Mouse (Mus musculus) heart, adult 18-20 months (tissue): ENCODE results near the gene Arrdc1. TPM values are rescaled to one million over a fixed set of nuclear protein-coding genes. Genes with fewer than 3 reads are reported as not detected.

Experiments
- DNase-seq, 2 experiments: peaks; one replicate each; pipeline ENCODE4 v3.0.0; 2021 to 2022; ENCODE audit warnings: mixed read lengths in 1 of 2
- total RNA-seq, 2 experiments: library from RNA; stranded (reverse); gene quantifications; 2 replicates each; pipeline ENCODE4 v1.2.3; 2021

Arrdc1 gene
- total RNA-seq, 2 experiments from 2014 or later, result 3.1 to 5.6 TPM

- no peak for DNase-seq
Observed at GRCm38 (mm10) chr2:24925284-24925683, 9.8 kb downstream of the Arrdc1 start.

- no peak for DNase-seq
Observed at GRCm38 (mm10) chr2:24923561-24923960, 11.5 kb downstream of the Arrdc1 start.

GRCm38 (mm10) chr2:24919839-24920175 is 15.2 kb downstream of the Arrdc1 start:
- no peak for DNase-seq

GRCm38 (mm10) chr2:24918930-24919838 is 15.9 kb downstream of the Arrdc1 start, which contains the start of gene Ehmt1:
TSS of gene Ehmt1 (minus strand) at chr2:24919614.
- DNase-seq, result peak; percentile 93 to 96

GRCm38 (mm10) chr2:24914762-24915161 is 20.3 kb downstream of the Arrdc1 start:
- DNase-seq, result no peak

GRCm38 (mm10) chr2:24912589-24912988 is 22.5 kb downstream of the Arrdc1 start:
- no peak for DNase-seq

GRCm38 (mm10) chr2:24912189-24912588 is 22.9 kb downstream of the Arrdc1 start:
- no peak for DNase-seq

- no peak for DNase-seq
Observed at GRCm38 (mm10) chr2:24910481-24910880, 24.6 kb downstream of the Arrdc1 start.

- DNase-seq, result no peak
Observed at GRCm38 (mm10) chr2:24905653-24906155, 29.3 kb downstream of the Arrdc1 start.

GRCm38 (mm10) chr2:24904823-24905652 is 30.0 kb downstream of the Arrdc1 start:
- no peak for DNase-seq

GRCm38 (mm10) chr2:24902999-24903398 is 32.1 kb downstream of the Arrdc1 start:
- DNase-seq, result no peak

- DNase-seq, result no peak
Observed at GRCm38 (mm10) chr2:24901055-24901454, 34.0 kb downstream of the Arrdc1 start.

- DNase-seq, result no peak
Observed at GRCm38 (mm10) chr2:24899292-24899691, 35.8 kb downstream of the Arrdc1 start.

- no peak for DNase-seq
Observed at GRCm38 (mm10) chr2:24896761-24897160, 38.3 kb downstream of the Arrdc1 start.

- no peak for DNase-seq
Observed at GRCm38 (mm10) chr2:24894211-24894610, 40.8 kb downstream of the Arrdc1 start.

- DNase-seq, result no peak
Observed at GRCm38 (mm10) chr2:24892318-24892717, 42.7 kb downstream of the Arrdc1 start.

GRCm38 (mm10) chr2:24890541-24891447 is 44.3 kb downstream of the Arrdc1 start:
- DNase-seq, result peak in 1 of 2 experiments; percentile 16

GRCm38 (mm10) chr2:24888895-24889294 is 46.2 kb downstream of the Arrdc1 start:
- peak in 1 of 2 experiments; percentile 27 for DNase-seq

- DNase-seq, result no peak
Observed at GRCm38 (mm10) chr2:24880686-24881085, 54.4 kb downstream of the Arrdc1 start.
